ENCODE assay signal across 8 mouse cellular contexts in genomic region chr1:93479476-93480083, GRCm38 (mm10). TPM values are rescaled to one million over a fixed set of nuclear protein-coding genes. Genes with fewer than 3 reads are reported as not detected.
DNase-seq lines count a peak whose midpoint lies in the region; ATAC-seq and TF ChIP-seq lines count a peak whose summit lies in the region.

No protein-coding gene starts in this region.

- H3K4me2 ChIP-seq in neural tube, embryonic 14.5 days (ENCODE audit: low read depth, low read length) = peak overlapping the region; percentile 78

- H3K27me3 ChIP-seq in forebrain, embryonic 10.5 days (ENCODE audit: poor library complexity, severe bottlenecking) = no peaks in the 10 kb centered on the region
- H3K27me3 ChIP-seq in neural tube, embryonic 14.5 days (ENCODE audit: control insufficient read depth, insufficient read depth, low read length) = no peaks in the 10 kb centered on the region

- H3K36me3 ChIP-seq in forebrain, embryonic 10.5 days (replicated peaks) = peaks cover 7% of the 10 kb centered on the region
- no peaks in the 10 kb centered on the region for H3K36me3 ChIP-seq in neural tube, embryonic 14.5 days (ENCODE audit: control insufficient read depth, insufficient read depth, low read length)

- peak overlapping the region; percentile 85 for H3K9ac ChIP-seq in neural tube, embryonic 14.5 days (replicated peaks; ENCODE audit: low read depth, low read length)

- peaks cover 32% of the 10 kb centered on the region for H3K4me1 ChIP-seq in forebrain, embryonic 10.5 days
- peaks cover 8% of the 10 kb centered on the region for H3K4me1 ChIP-seq in lung, adult 2 months (ENCODE audit: control insufficient read depth, insufficient read depth, low read length)
- H3K4me1 ChIP-seq in neural tube, embryonic 14.5 days (ENCODE audit: control insufficient read depth, insufficient read depth, low read length) = peaks cover 14% of the 10 kb centered on the region

- TF ChIP-seq POLR2A in lung, adult 2 months (IDR thresholded peaks at IDR 0.05; ENCODE audit: borderline replicate concordance, extremely low read depth, low read depth, low read length) = peak; percentile 14; the same call in 1 of the 2 replicates

- no peaks in the 10 kb centered on the region for H3K9me3 ChIP-seq in forebrain, embryonic 10.5 days
- no peaks in the 10 kb centered on the region for H3K9me3 ChIP-seq in neural tube, embryonic 14.5 days (ENCODE audit: control insufficient read depth, low read length)

- WGBS in forebrain, embryonic 10.5 days = 8% methylated on average over 23 of the region's 23 CpGs
- WGBS in lung, adult 2 months = 2% methylated on average over 23 of the region's 23 CpGs
- WGBS in neural tube, embryonic 14.5 days = 10% methylated on average over 23 of the region's 23 CpGs

- ATAC-seq in neural tube, embryonic 14.5 days (ENCODE audit: low read depth) = 0 out of 2 replicates have a peak, but pooled peaks have one; percentile 0

- H3K4me3 ChIP-seq in forebrain, embryonic 10.5 days = peak overlapping the region; percentile 86
- H3K4me3 ChIP-seq in lung, adult 2 months (replicated peaks; ENCODE audit: extremely low read depth, low read depth, low read length) = peak overlapping the region; percentile 95
- H3K4me3 ChIP-seq in neural tube, embryonic 14.5 days (ENCODE audit: low read depth, low read length) = peak overlapping the region; percentile 75

- peak; percentile 36 to 37 for DNase-seq in adrenal gland, adult 18-20 months (ENCODE audit: low spot score in 2 of 2)
- DNase-seq in adrenal gland, adult 8-10 months = no peak
- peak; percentile 38 to 60 for DNase-seq in right cerebral cortex, postnatal 10 days (ENCODE audit: low spot score in 2 of 2)
- DNase-seq in right cerebral cortex, postnatal 25 days = no peak
- no peak for DNase-seq in forebrain, embryonic 10.5 days (ENCODE audit: extremely low spot score, low spot score)
- peak; percentile 73 for DNase-seq in induced T-regulatory cell, adult 2 months (ENCODE audit: low read depth)
- DNase-seq in lung, adult 2 months = no peak

- no peak for TF ChIP-seq CTCF in lung, adult 2 months (IDR thresholded peaks at IDR 0.05; ENCODE audit: insufficient read depth, low read length)

- H3K27ac ChIP-seq in forebrain, embryonic 10.5 days = peak overlapping the region; percentile 95
- peak overlapping the region; percentile 93 for H3K27ac ChIP-seq in neural tube, embryonic 14.5 days (ENCODE audit: low read depth, low read length)

RNA-seq across cellular contexts. Expression of gene Hdlbp, which starts 1.0 kb away (rescaled TPM):
- 100 to 1,000 TPM; 316 to 376 TPM for total RNA-seq in adrenal gland, adult 18-20 months (2021)
- 100 to 1,000 TPM; 299 to 422 (median 334) TPM for total RNA-seq in adrenal gland, adult 8-10 months (2022)
- 116 and 119 TPM in 2 replicates for polyA plus RNA-seq in forebrain, embryonic 10.5 days (2016; fragmentation: Nextera tagmentation; extraction: Ambion mirVana)
- 52.2 and 61.2 TPM in 2 replicates for polyA plus RNA-seq in lung, adult 2 months (2012; rRNA removed)
- polyA plus RNA-seq in neural tube, embryonic 14.5 days (2014; fragmentation: Nextera tagmentation; extraction: Ambion mirVana) = 61.6 and 77.7 TPM in 2 replicates

RNA-seq across cellular contexts. Expression of gene Farp2, which starts 32.3 kb away (rescaled TPM):
- total RNA-seq in adrenal gland, adult 18-20 months (2021) = 10 to 100 TPM; 18.5 to 18.7 TPM
- total RNA-seq in adrenal gland, adult 8-10 months (2022) = 10 to 100 TPM; 17.1 to 26.1 (median 24.0) TPM
- polyA plus RNA-seq in forebrain, embryonic 10.5 days (2016; fragmentation: Nextera tagmentation; extraction: Ambion mirVana) = 3.7 and 4.8 TPM in 2 replicates
- polyA plus RNA-seq in lung, adult 2 months (2012; rRNA removed) = 4.2 and 4.7 TPM in 2 replicates
- 5.5 and 5.7 TPM in 2 replicates for polyA plus RNA-seq in neural tube, embryonic 14.5 days (2014; fragmentation: Nextera tagmentation; extraction: Ambion mirVana)

Comparison
In these comparisons a context has a peak if more than half of its experiments do, and no peak if none do; other contexts are left out.
1. DNase-seq: peak in adrenal gland, adult 18-20 months (2 of 2), right cerebral cortex, postnatal 10 days (2 of 2) and induced T-regulatory cell, adult 2 months (single experiment); none in adrenal gland, adult 8-10 months (single experiment), right cerebral cortex, postnatal 25 days (single experiment), forebrain, embryonic 10.5 days (single experiment) and lung, adult 2 months (single experiment).
2. Peak in every context shown above with its lines, with median percentiles within 50 percentile points of each other: H3K4me3 ChIP-seq.